Mouse (Mus musculus) lung, postnatal 4 days (tissue): ENCODE measurements at regions not wholly inside any gene's neighbourhood (a gene's known extent, or its start where the extent isn't known, plus 50 kb on each side); places are given as distances from the start of the nearest gene placed in this dataset.
"Not testable (repeated sequence)": the region's sequence is repeated elsewhere in the genome, so short reads cannot be mapped to it uniquely, and the experiment has no call there.

Source experiments
- DNase-seq, 2 experiments: peaks; one replicate each; pipeline ENCODE4 v3.0.0; 2021

GRCm38 (mm10) chr3:153144217-153144616 is 162.2 kb upstream of the St6galnac5 start:
- DNase-seq: no peak

- DNase-seq: no peak
Observed at GRCm38 (mm10) chr3:153140985-153141384, 158.9 kb upstream of the St6galnac5 start.

GRCm38 (mm10) chr3:153125335-153125734 is 143.3 kb upstream of the St6galnac5 start:
- peak in 1 of 2 experiments; percentile 38 for DNase-seq

- no peak for DNase-seq
Observed at GRCm38 (mm10) chr3:153121934-153122333, 139.9 kb upstream of the St6galnac5 start.

- DNase-seq: no peak
Observed at GRCm38 (mm10) chr3:153119142-153119541, 137.1 kb upstream of the St6galnac5 start.

GRCm38 (mm10) chr3:153118643-153119042 is 136.6 kb upstream of the St6galnac5 start:
- no peak for DNase-seq

GRCm38 (mm10) chr3:153105591-153105990 is 123.5 kb upstream of the St6galnac5 start:
- DNase-seq: no peak

GRCm38 (mm10) chr3:153090572-153090971 is 108.5 kb upstream of the St6galnac5 start:
- not testable (repeated sequence) for DNase-seq

- peak; percentile 61 to 62 for DNase-seq
Observed at GRCm38 (mm10) chr3:153085096-153085788, 103.2 kb upstream of the St6galnac5 start.

- peak; percentile 15 to 41 for DNase-seq
Observed at GRCm38 (mm10) chr3:153084226-153085095, 102.4 kb upstream of the St6galnac5 start.

- no peak for DNase-seq
Observed at GRCm38 (mm10) chr3:153080371-153080770, 98.3 kb upstream of the St6galnac5 start.

GRCm38 (mm10) chr3:153077846-153078703 is 96.0 kb upstream of the St6galnac5 start:
- peak in 1 of 2 experiments; percentile 43 for DNase-seq

GRCm38 (mm10) chr3:153072200-153072919 is 90.3 kb upstream of the St6galnac5 start:
- DNase-seq: no peak

GRCm38 (mm10) chr3:153071549-153071948 is 89.5 kb upstream of the St6galnac5 start:
- DNase-seq: no peak

- no peak for DNase-seq
Observed at GRCm38 (mm10) chr3:153071123-153071522, 89.1 kb upstream of the St6galnac5 start.

GRCm38 (mm10) chr3:153065890-153066289 is 83.8 kb upstream of the St6galnac5 start:
- DNase-seq: no peak

- no peak for DNase-seq
Observed at GRCm38 (mm10) chr3:153053163-153053562, 71.1 kb upstream of the St6galnac5 start.

- DNase-seq: no peak
Observed at GRCm38 (mm10) chr3:153051566-153051965, 69.5 kb upstream of the St6galnac5 start.

GRCm38 (mm10) chr3:153045328-153045727 is 63.3 kb upstream of the St6galnac5 start:
- DNase-seq: no peak

- no peak for DNase-seq
Observed at GRCm38 (mm10) chr3:153033980-153034379, 51.9 kb upstream of the St6galnac5 start.
